ENCODE assay signal across 12 mouse cellular contexts in genomic region chr11:95989864-95990263, GRCm38 (mm10). TPM values are rescaled to one million over a fixed set of nuclear protein-coding genes. Genes with fewer than 3 reads are reported as not detected.
DNase-seq lines count a peak whose midpoint lies in the region; ATAC-seq and TF ChIP-seq lines count a peak whose summit lies in the region.
"Had no signal": no experiment of that assay in that cellular context is flagged by ENCODE, and none has a peak within 500 bp of the region (broad histone marks: within the 10 kb centered on the region; RNA-seq: fewer than 3 reads in every experiment).

No protein-coding gene starts in this region.

- no peak for ATAC-seq in intestine, embryonic 14.5 days (replicated peaks; ENCODE audit: low FRiP score, low TSS enrichment, low read depth)
- ATAC-seq in intestine, embryonic 16.5 days: no peak
- no peak for ATAC-seq in embryonic facial prominence, embryonic 11.5 days (replicated peaks; ENCODE audit: insufficient number of reproducible peaks, low FRiP score, low TSS enrichment, low read depth)
- no peak for ATAC-seq in hindbrain, embryonic 14.5 days (ENCODE audit: low FRiP score)
- no peak for ATAC-seq in midbrain, postnatal 0 days (ENCODE audit: low FRiP score)

- no peaks in the 10 kb centered on the region for H3K27me3 ChIP-seq in intestine, embryonic 14.5 days (replicated peaks; ENCODE audit: control insufficient read depth, insufficient read depth, low read length)
- H3K27me3 ChIP-seq in intestine, embryonic 16.5 days (replicated peaks; ENCODE audit: control insufficient read depth, insufficient read depth, low read length): no peaks in the 10 kb centered on the region
- H3K27me3 ChIP-seq in embryonic facial prominence, embryonic 11.5 days (ENCODE audit: control insufficient read depth, insufficient read depth, low read length): no peaks in the 10 kb centered on the region
- no peaks in the 10 kb centered on the region for H3K27me3 ChIP-seq in hindbrain, embryonic 14.5 days (ENCODE audit: control insufficient read depth, insufficient read depth, low read length)
- H3K27me3 ChIP-seq in midbrain, postnatal 0 days (ENCODE audit: insufficient read depth, low read length): no peaks in the 10 kb centered on the region

- no peak overlapping the region for H3K9ac ChIP-seq in intestine, embryonic 14.5 days (ENCODE audit: low read length)
- no peak overlapping the region for H3K9ac ChIP-seq in intestine, embryonic 16.5 days (ENCODE audit: low read depth, low read length)
- peak overlapping the region; percentile 82 for H3K9ac ChIP-seq in embryonic facial prominence, embryonic 11.5 days (replicated peaks; ENCODE audit: low read length)
- no peak overlapping the region for H3K9ac ChIP-seq in hindbrain, embryonic 14.5 days
- no peak overlapping the region for H3K9ac ChIP-seq in midbrain, postnatal 0 days (replicated peaks; ENCODE audit: low read length, poor library complexity, severe bottlenecking)

- WGBS in intestine, embryonic 14.5 days: 58% methylated on average over 8 of the region's 8 CpGs
- WGBS in intestine, embryonic 16.5 days: 54% methylated on average over 8 of the region's 8 CpGs
- 25% methylated on average over 8 of the region's 8 CpGs for WGBS in embryonic facial prominence, embryonic 11.5 days
- 57% methylated on average over 8 of the region's 8 CpGs for WGBS in hindbrain, embryonic 14.5 days
- WGBS in midbrain, postnatal 0 days: 52% methylated on average over 8 of the region's 8 CpGs

- H3K9me3 ChIP-seq in intestine, embryonic 14.5 days (ENCODE audit: control insufficient read depth, low read length): no peaks in the 10 kb centered on the region; the same call in 1 of the 2 replicates
- 0 out of 2 replicates have a peak, but pooled peaks cover 5% of the 10 kb centered on the region for H3K9me3 ChIP-seq in intestine, embryonic 16.5 days (ENCODE audit: control insufficient read depth, low read length)
- H3K9me3 ChIP-seq in embryonic facial prominence, embryonic 11.5 days (replicated peaks; ENCODE audit: control insufficient read depth, low read length): no peaks in the 10 kb centered on the region
- H3K9me3 ChIP-seq in hindbrain, embryonic 14.5 days (ENCODE audit: control insufficient read depth, low read length): no peaks in the 10 kb centered on the region
- H3K9me3 ChIP-seq in midbrain, postnatal 0 days (ENCODE audit: low read length): no peaks in the 10 kb centered on the region

- no peak overlapping the region for H3K4me3 ChIP-seq in intestine, embryonic 14.5 days (ENCODE audit: low read depth, low read length)
- no peak overlapping the region for H3K4me3 ChIP-seq in intestine, embryonic 16.5 days (ENCODE audit: low read length)
- H3K4me3 ChIP-seq in embryonic facial prominence, embryonic 11.5 days (ENCODE audit: low read depth, low read length): peak overlapping the region; percentile 43
- no peak overlapping the region for H3K4me3 ChIP-seq in hindbrain, embryonic 14.5 days (replicated peaks; ENCODE audit: low read length)
- no peak overlapping the region for H3K4me3 ChIP-seq in midbrain, postnatal 0 days (ENCODE audit: low read depth, low read length)
- H3K4me3 ChIP-seq: left cerebral cortex, adult 2 months; megakaryocyte, embryonic 14.5 days had no signal

- H3K36me3 ChIP-seq in intestine, embryonic 14.5 days (ENCODE audit: control insufficient read depth, insufficient read depth, low read length): peaks cover 12% of the 10 kb centered on the region
- H3K36me3 ChIP-seq in intestine, embryonic 16.5 days (ENCODE audit: control insufficient read depth, insufficient read depth, low read length): 0 out of 2 replicates have a peak, but pooled peaks cover 2% of the 10 kb centered on the region
- peaks cover 2% of the 10 kb centered on the region; the same call in 1 of the 2 replicates for H3K36me3 ChIP-seq in embryonic facial prominence, embryonic 11.5 days (replicated peaks; ENCODE audit: control insufficient read depth, insufficient read depth, low read depth, low read length)
- no peaks in the 10 kb centered on the region for H3K36me3 ChIP-seq in hindbrain, embryonic 14.5 days (replicated peaks; ENCODE audit: control insufficient read depth, insufficient read depth)
- no peaks in the 10 kb centered on the region for H3K36me3 ChIP-seq in midbrain, postnatal 0 days (ENCODE audit: insufficient read depth, low read length)

- no peak for DNase-seq in intestine, embryonic 14.5 days (ENCODE audit: low spot score)
- peak; percentile 23 for DNase-seq in embryonic facial prominence, embryonic 11.5 days (ENCODE audit: low spot score)
- DNase-seq in hindbrain, embryonic 14.5 days (ENCODE audit: low spot score): no peak
- DNase-seq in midbrain, postnatal 0 days (ENCODE audit: low spot score): no peak
- DNase-seq in right cerebral cortex, postnatal 36 days (ENCODE audit: low spot score in 2 of 2): no peak
- no peak for DNase-seq in urinary bladder, adult 18-20 months (ENCODE audit: low spot score in 2 of 2)
- DNase-seq in spleen, adult 18-20 months: no peak
- DNase-seq: cerebellum, adult 11 months had no signal

- H3K4me1 ChIP-seq in intestine, embryonic 14.5 days (replicated peaks; ENCODE audit: control insufficient read depth, insufficient read depth, low read length): peaks cover 50% of the 10 kb centered on the region
- H3K4me1 ChIP-seq in intestine, embryonic 16.5 days (ENCODE audit: control insufficient read depth, insufficient read depth, low read length): peaks cover 52% of the 10 kb centered on the region
- peaks cover 35% of the 10 kb centered on the region for H3K4me1 ChIP-seq in embryonic facial prominence, embryonic 11.5 days (ENCODE audit: control insufficient read depth, insufficient read depth, low read length)
- H3K4me1 ChIP-seq in hindbrain, embryonic 14.5 days (replicated peaks; ENCODE audit: control insufficient read depth, insufficient read depth, low read length): peaks cover 44% of the 10 kb centered on the region
- H3K4me1 ChIP-seq in midbrain, postnatal 0 days (ENCODE audit: insufficient read depth, low read length): no peaks in the 10 kb centered on the region
- H3K4me1 ChIP-seq: megakaryocyte, embryonic 14.5 days had no signal

- H3K27ac ChIP-seq in intestine, embryonic 14.5 days (ENCODE audit: low read depth): 0 out of 2 replicates have a peak overlapping the region, but pooled peaks have one; percentile 43
- H3K27ac ChIP-seq in intestine, embryonic 16.5 days (ENCODE audit: low read length): no peak overlapping the region
- peak overlapping the region; percentile 100 for H3K27ac ChIP-seq in embryonic facial prominence, embryonic 11.5 days (replicated peaks; ENCODE audit: low read depth, low read length)
- H3K27ac ChIP-seq in hindbrain, embryonic 14.5 days: 0 out of 2 replicates have a peak overlapping the region, but pooled peaks have one; percentile 0
- 0 out of 2 replicates have a peak overlapping the region, but pooled peaks have one; percentile 77 for H3K27ac ChIP-seq in midbrain, postnatal 0 days (ENCODE audit: low read depth, low read length)
- H3K27ac ChIP-seq: left cerebral cortex, adult 2 months had no signal

- TF ChIP-seq CTCF in midbrain, postnatal 0 days (IDR thresholded peaks at IDR 0.05): no peak

- H3K4me2 ChIP-seq in intestine, embryonic 14.5 days (ENCODE audit: low read length): no peak overlapping the region
- H3K4me2 ChIP-seq in intestine, embryonic 16.5 days (ENCODE audit: low read depth, low read length): no peak overlapping the region
- peak overlapping the region; percentile 89 for H3K4me2 ChIP-seq in embryonic facial prominence, embryonic 11.5 days (ENCODE audit: low read depth, low read length)
- peak overlapping the region; percentile 94 for H3K4me2 ChIP-seq in hindbrain, embryonic 14.5 days (replicated peaks)
- H3K4me2 ChIP-seq in midbrain, postnatal 0 days (ENCODE audit: low read depth, low read length, poor library complexity, severe bottlenecking): no peak overlapping the region

RNA-seq across cellular contexts. Expression of gene Igf2bp1, which starts 15.9 kb away (rescaled TPM):
- polyA plus RNA-seq in intestine, embryonic 14.5 days (2014; fragmentation: Nextera tagmentation; extraction: Ambion mirVana): 35.7 and 38.6 TPM in 2 replicates
- polyA plus RNA-seq in intestine, embryonic 16.5 days (2015; fragmentation: Nextera tagmentation; extraction: Ambion mirVana): 38.5 and 41.0 TPM in 2 replicates
- 78.7 and 85.5 TPM in 2 replicates for polyA plus RNA-seq in embryonic facial prominence, embryonic 11.5 days (2014; fragmentation: Nextera tagmentation; extraction: Ambion mirVana)
- polyA plus RNA-seq in hindbrain, embryonic 14.5 days (2014; fragmentation: Nextera tagmentation; extraction: Ambion mirVana): 6.5 and 7.0 TPM in 2 replicates
- total RNA-seq in midbrain, postnatal 0 days (2014; rRNA removed): 2.2 and 3.2 TPM in 2 replicates
- polyA plus RNA-seq in midbrain, postnatal 0 days (2015; fragmentation: Nextera tagmentation; extraction: Ambion mirVana): 1.2 and 1.3 TPM in 2 replicates
- total RNA-seq: hematopoietic stem cell, adult 5-6 weeks had no signal

RNA-seq across cellular contexts. Expression of gene Gip, which starts 34.5 kb away (rescaled TPM):
- 2.2 TPM in 1 of 2 replicates, not detected in the other for polyA plus RNA-seq in intestine, embryonic 14.5 days (2014; fragmentation: Nextera tagmentation; extraction: Ambion mirVana)
- 19.9 and 21.5 TPM in 2 replicates for polyA plus RNA-seq in intestine, embryonic 16.5 days (2015; fragmentation: Nextera tagmentation; extraction: Ambion mirVana)
- 0.50 TPM in 1 of 2 replicates, not detected in the other for polyA plus RNA-seq in embryonic facial prominence, embryonic 11.5 days (2014; fragmentation: Nextera tagmentation; extraction: Ambion mirVana)
- polyA plus RNA-seq in hindbrain, embryonic 14.5 days (2014; fragmentation: Nextera tagmentation; extraction: Ambion mirVana): not detected in 2 replicates
- not detected in 2 replicates for total RNA-seq in midbrain, postnatal 0 days (2014; rRNA removed)
- polyA plus RNA-seq in midbrain, postnatal 0 days (2015; fragmentation: Nextera tagmentation; extraction: Ambion mirVana): not detected in 2 replicates
- total RNA-seq: hematopoietic stem cell, adult 5-6 weeks; left cerebral cortex, adult 2 months had no signal

RNA-seq across cellular contexts. Expression of gene Snf8, which starts 44.8 kb away (rescaled TPM):
- polyA plus RNA-seq in intestine, embryonic 14.5 days (2014; fragmentation: Nextera tagmentation; extraction: Ambion mirVana): 37.1 and 39.3 TPM in 2 replicates
- polyA plus RNA-seq in intestine, embryonic 16.5 days (2015; fragmentation: Nextera tagmentation; extraction: Ambion mirVana): 94.3 and 97.8 TPM in 2 replicates
- 37.3 and 37.7 TPM in 2 replicates for polyA plus RNA-seq in embryonic facial prominence, embryonic 11.5 days (2014; fragmentation: Nextera tagmentation; extraction: Ambion mirVana)
- polyA plus RNA-seq in hindbrain, embryonic 14.5 days (2014; fragmentation: Nextera tagmentation; extraction: Ambion mirVana): 46.3 and 57.3 TPM in 2 replicates
- 23.2 and 38.6 TPM in 2 replicates for total RNA-seq in midbrain, postnatal 0 days (2014; rRNA removed)
- polyA plus RNA-seq in midbrain, postnatal 0 days (2015; fragmentation: Nextera tagmentation; extraction: Ambion mirVana): 114 TPM in 2 replicates

Comparison
In these comparisons a context has a peak if more than half of its experiments do, and no peak if none do; other contexts are left out.
1. H3K4me2 ChIP-seq: peak in embryonic facial prominence, embryonic 11.5 days (single experiment) and hindbrain, embryonic 14.5 days (single experiment); none in intestine, embryonic 14.5 days (single experiment), intestine, embryonic 16.5 days (single experiment) and midbrain, postnatal 0 days (single experiment).